Mouse (Mus musculus): ENCODE data around the gene Plcl2.
"Not testable (repeated sequence)": the region's sequence is repeated elsewhere in the genome, so short reads cannot be mapped to it uniquely, and the experiment has no call there.

Gene Plcl2

GRCm38 (mm10) chr17:50574161-50574560, 65.0 kb downstream of the Plcl2 start:
- CTCF ChIA-PET, result no interaction called here

GRCm38 (mm10) chr17:50580416-50580815, 71.2 kb downstream of the Plcl2 start:
- ChIA-PET POLR2A (no interaction called here), CTCF (interaction anchor here in 1 of 4 experiments (0.6 kb wide), 1 partner anchor 54 kb away, joined by 5 read pairs; no protein-coding TSS in a partner anchor)

More at GRCm38 (mm10) chr17:50574161-50574560, 65.0 kb downstream of the Plcl2 start:
- POLR2A ChIA-PET, result no interaction called here

GRCm38 (mm10) chr17:50586834-50587233, 77.6 kb downstream of the Plcl2 start:
- ChIA-PET POLR2A (no interaction called here), CTCF (no interaction called here)

- ChIA-PET POLR2A (no interaction called here), CTCF (no interaction called here)
These were observed 78.7 kb downstream of the Plcl2 start for GRCm38 (mm10) chr17:50587941-50588340.

- POLR2A ChIA-PET, result no interaction called here
- CTCF ChIA-PET, result no interaction called here
These were observed 91.0 kb downstream of the Plcl2 start for GRCm38 (mm10) chr17:50600178-50600577.

- ChIA-PET CTCF (no interaction called here), POLR2A (no interaction called here)
These were observed 91.5 kb downstream of the Plcl2 start for GRCm38 (mm10) chr17:50600696-50601095.

- ChIA-PET POLR2A (no interaction called here), CTCF (no interaction called here)
These were observed 97.7 kb downstream of the Plcl2 start for GRCm38 (mm10) chr17:50606890-50607289.

- POLR2A ChIA-PET, result no interaction called here
- CTCF ChIA-PET, result no interaction called here
These were observed 100.7 kb downstream of the Plcl2 start for GRCm38 (mm10) chr17:50609908-50610307.

- POLR2A ChIA-PET, result no interaction called here
- CTCF ChIA-PET, result no interaction called here
These were observed 111.8 kb downstream of the Plcl2 start for GRCm38 (mm10) chr17:50620794-50621537.

GRCm38 (mm10) chr17:50621996-50622395, 112.8 kb downstream of the Plcl2 start:
- CTCF ChIA-PET, result no interaction called here
- POLR2A ChIA-PET, result no interaction called here

GRCm38 (mm10) chr17:50625584-50625983, 116.4 kb downstream of the Plcl2 start:
- CTCF ChIA-PET, result no interaction called here
- POLR2A ChIA-PET, result no interaction called here

GRCm38 (mm10) chr17:50627658-50628057, 118.5 kb downstream of the Plcl2 start:
- ChIA-PET CTCF (interaction anchor here in 1 of 4 experiments (0.6 kb wide), 1 partner anchor 113 kb away, joined by 7 read pairs; no protein-coding TSS in a partner anchor), POLR2A (interaction anchor here in 1 of 4 experiments (0.6 to 0.7 kb wide), 2 partner anchors 32 to 230 kb away, joined by 3 read pairs; no protein-coding TSS in a partner anchor)

- CTCF ChIA-PET, result no interaction called here
- POLR2A ChIA-PET, result no interaction called here
These were observed 119.5 kb downstream of the Plcl2 start for GRCm38 (mm10) chr17:50628716-50629115.

GRCm38 (mm10) chr17:50630992-50631391, 121.8 kb downstream of the Plcl2 start:
- CTCF ChIA-PET, result not testable (repeated sequence)
- POLR2A ChIA-PET, result interaction anchor here in 1 of 4 experiments (0.7 kb wide), 1 partner anchor 611 kb away, joined by 3 read pairs; no protein-coding TSS in a partner anchor

GRCm38 (mm10) chr17:50634008-50634871, 125.0 kb downstream of the Plcl2 start:
- POLR2A ChIA-PET, result no interaction called here
- CTCF ChIA-PET, result no interaction called here

GRCm38 (mm10) chr17:50635961-50636585, 126.9 kb downstream of the Plcl2 start:
- ChIA-PET CTCF (interaction anchor here in 1 of 4 experiments (0.6 kb wide), 1 partner anchor 1313 kb away, joined by 8 read pairs; no protein-coding TSS in a partner anchor), POLR2A (no interaction called here)

GRCm38 (mm10) chr17:50638791-50639190, 129.6 kb downstream of the Plcl2 start:
- ChIA-PET CTCF (no interaction called here), POLR2A (interaction anchor here in 1 of 4 experiments (1.1 kb wide), 1 partner anchor 22 kb away, joined by 3 read pairs; no protein-coding TSS in a partner anchor)

GRCm38 (mm10) chr17:50641076-50641610, 131.9 kb downstream of the Plcl2 start:
- ChIA-PET CTCF (no interaction called here), POLR2A (interaction anchor here in 1 of 4 experiments (0.6 kb wide), 1 partner anchor 310 kb away, joined by 3 read pairs; no protein-coding TSS in a partner anchor)

- ChIA-PET POLR2A (no interaction called here), CTCF (no interaction called here)
These were observed 132.7 kb downstream of the Plcl2 start for GRCm38 (mm10) chr17:50641879-50642278.

- CTCF ChIA-PET, result no interaction called here
These were observed 134.2 kb downstream of the Plcl2 start for GRCm38 (mm10) chr17:50643356-50643755.

More at GRCm38 (mm10) chr17:50643356-50643755, 134.2 kb downstream of the Plcl2 start:
- POLR2A ChIA-PET, result no interaction called here

All from embryonic stem cell, embryonic (primary cell).